Comparison of ENCODE assay signal across 8 mouse cellular contexts in genomic region chr16:17452373-17452715, GRCm38 (mm10). TPM values are rescaled to one million over a fixed set of nuclear protein-coding genes. Genes with fewer than 3 reads are reported as not detected.
DNase-seq lines count a peak whose midpoint lies in the region; ATAC-seq lines count a peak whose summit lies in the region.

No protein-coding gene starts in this region.

- H3K4me1 ChIP-seq in embryonic facial prominence, embryonic 15.5 days = peaks cover 26% of the 10 kb centered on the region
- peaks cover 36% of the 10 kb centered on the region for H3K4me1 ChIP-seq in hindbrain, embryonic 15.5 days (replicated peaks)
- H3K4me1 ChIP-seq in limb, embryonic 11.5 days (ENCODE audit: control insufficient read depth, insufficient read depth, low read length) = peaks cover 9% of the 10 kb centered on the region
- peaks cover 14% of the 10 kb centered on the region for H3K4me1 ChIP-seq in midbrain, embryonic 11.5 days (ENCODE audit: control insufficient read depth, insufficient read depth, low read length)

- ATAC-seq in embryonic facial prominence, embryonic 15.5 days (ENCODE audit: insufficient number of reproducible peaks, low FRiP score, low TSS enrichment, low read depth) = 0 out of 2 replicates have a peak, but pooled peaks have one; percentile 5
- peak; percentile 47 for ATAC-seq in hindbrain, embryonic 15.5 days (ENCODE audit: low FRiP score, low read depth)
- peak; percentile 23; the same call in 1 of the 2 replicates for ATAC-seq in limb, embryonic 11.5 days (ENCODE audit: insufficient number of reproducible peaks, low FRiP score, low TSS enrichment, low read depth)
- ATAC-seq in midbrain, embryonic 11.5 days (ENCODE audit: low FRiP score) = peak; percentile 56

- peak overlapping the region; percentile 73 for H3K4me2 ChIP-seq in embryonic facial prominence, embryonic 15.5 days (replicated peaks)
- peak overlapping the region; percentile 84 for H3K4me2 ChIP-seq in hindbrain, embryonic 15.5 days
- H3K4me2 ChIP-seq in limb, embryonic 11.5 days (ENCODE audit: low read depth, severe bottlenecking) = peak overlapping the region; percentile 66
- peak overlapping the region; percentile 87 for H3K4me2 ChIP-seq in midbrain, embryonic 11.5 days

- peak overlapping the region; percentile 93 for H3K9ac ChIP-seq in embryonic facial prominence, embryonic 15.5 days
- H3K9ac ChIP-seq in hindbrain, embryonic 15.5 days = peak overlapping the region; percentile 82
- peak overlapping the region; percentile 97 for H3K9ac ChIP-seq in limb, embryonic 11.5 days (ENCODE audit: low read length)
- H3K9ac ChIP-seq in midbrain, embryonic 11.5 days (ENCODE audit: low read length) = peak overlapping the region; percentile 98

- no peaks in the 10 kb centered on the region for H3K27me3 ChIP-seq in embryonic facial prominence, embryonic 15.5 days
- H3K27me3 ChIP-seq in hindbrain, embryonic 15.5 days = no peaks in the 10 kb centered on the region
- H3K27me3 ChIP-seq in limb, embryonic 11.5 days (ENCODE audit: control insufficient read depth, insufficient read depth, low read length) = no peaks in the 10 kb centered on the region
- no peaks in the 10 kb centered on the region for H3K27me3 ChIP-seq in midbrain, embryonic 11.5 days (ENCODE audit: control insufficient read depth, insufficient read depth, low read length)

- WGBS in embryonic facial prominence, embryonic 15.5 days = under 1% methylated on average over 24 of the region's 24 CpGs
- WGBS in hindbrain, embryonic 15.5 days = under 1% methylated on average over 24 of the region's 24 CpGs
- under 1% methylated on average over 24 of the region's 24 CpGs for WGBS in limb, embryonic 11.5 days
- 0% methylated on average over 24 of the region's 24 CpGs for WGBS in midbrain, embryonic 11.5 days

- no peaks in the 10 kb centered on the region for H3K9me3 ChIP-seq in embryonic facial prominence, embryonic 15.5 days (replicated peaks)
- H3K9me3 ChIP-seq in hindbrain, embryonic 15.5 days = no peaks in the 10 kb centered on the region
- H3K9me3 ChIP-seq in limb, embryonic 11.5 days (ENCODE audit: control insufficient read depth, low read length) = no peaks in the 10 kb centered on the region
- no peaks in the 10 kb centered on the region for H3K9me3 ChIP-seq in midbrain, embryonic 11.5 days (ENCODE audit: control insufficient read depth, low read length)

- peak overlapping the region; percentile 97 for H3K27ac ChIP-seq in embryonic facial prominence, embryonic 15.5 days (replicated peaks)
- peak overlapping the region; percentile 97 for H3K27ac ChIP-seq in hindbrain, embryonic 15.5 days (replicated peaks)
- peak overlapping the region; percentile 88; the same call in 1 of the 2 replicates for H3K27ac ChIP-seq in limb, embryonic 11.5 days (replicated peaks; ENCODE audit: low read depth, low read length)
- peak overlapping the region; percentile 89 for H3K27ac ChIP-seq in midbrain, embryonic 11.5 days (ENCODE audit: low read depth, low read length)

- H3K4me3 ChIP-seq in embryonic facial prominence, embryonic 15.5 days (replicated peaks) = peak overlapping the region; percentile 90
- H3K4me3 ChIP-seq in hindbrain, embryonic 15.5 days = peak overlapping the region; percentile 73
- H3K4me3 ChIP-seq in limb, embryonic 11.5 days (ENCODE audit: low read depth, low read length) = peak overlapping the region; percentile 97
- H3K4me3 ChIP-seq in midbrain, embryonic 11.5 days (ENCODE audit: low read depth, low read length) = peak overlapping the region; percentile 97

- peaks cover 18% of the 10 kb centered on the region for H3K36me3 ChIP-seq in embryonic facial prominence, embryonic 15.5 days
- H3K36me3 ChIP-seq in hindbrain, embryonic 15.5 days = peaks cover 13% of the 10 kb centered on the region; the same call in 1 of the 2 replicates
- H3K36me3 ChIP-seq in limb, embryonic 11.5 days (ENCODE audit: control insufficient read depth, insufficient read depth, low read length) = peaks cover 7% of the 10 kb centered on the region
- H3K36me3 ChIP-seq in midbrain, embryonic 11.5 days (ENCODE audit: control insufficient read depth, insufficient read depth, low read length) = peaks cover 7% of the 10 kb centered on the region; the same call in 1 of the 2 replicates

- DNase-seq in ovary, adult 18-20 months (ENCODE audit: low spot score) = peak; percentile 29
- no peak for DNase-seq in ovary, postnatal 10 days (ENCODE audit: low spot score)
- DNase-seq in adrenal gland, postnatal 10 days = peak; percentile 57
- no peak for DNase-seq in limb, embryonic 11.5 days (ENCODE audit: low spot score)
- no peak for DNase-seq in midbrain, embryonic 11.5 days (ENCODE audit: low spot score, missing footprints)
- DNase-seq in natural killer cell, adult 2 months (ENCODE audit: low spot score in 2 of 2) = no peak

RNA-seq across cellular contexts. Expression of gene Crkl, which starts 0.6 kb away (rescaled TPM):
- total RNA-seq in adrenal gland, postnatal 10 days (2021) = 10 to 100 TPM; 28.5 to 31.7 TPM
- 73.1 and 74.1 TPM in 2 replicates for polyA plus RNA-seq in embryonic facial prominence, embryonic 15.5 days (2015; fragmentation: Nextera tagmentation; extraction: Ambion mirVana)
- polyA plus RNA-seq in hindbrain, embryonic 15.5 days (2015; fragmentation: Nextera tagmentation; extraction: Ambion mirVana) = 79.6 and 85.2 TPM in 2 replicates
- 90.4 and 95.2 TPM in 2 replicates for polyA plus RNA-seq in limb, embryonic 11.5 days (2014; fragmentation: Nextera tagmentation; extraction: Ambion mirVana)
- 85.5 and 92.2 TPM in 2 replicates for polyA plus RNA-seq in midbrain, embryonic 11.5 days (2014; fragmentation: Nextera tagmentation; extraction: Ambion mirVana)

RNA-seq across cellular contexts. Expression of gene Aifm3, which starts 37.1 kb away (rescaled TPM):
- 1 to 10 TPM; 3.6 to 4.5 TPM for total RNA-seq in adrenal gland, postnatal 10 days (2021)
- 2.1 and 4.3 TPM in 2 replicates for polyA plus RNA-seq in embryonic facial prominence, embryonic 15.5 days (2015; fragmentation: Nextera tagmentation; extraction: Ambion mirVana)
- 11.7 and 13.3 TPM in 2 replicates for polyA plus RNA-seq in hindbrain, embryonic 15.5 days (2015; fragmentation: Nextera tagmentation; extraction: Ambion mirVana)
- polyA plus RNA-seq in limb, embryonic 11.5 days (2014; fragmentation: Nextera tagmentation; extraction: Ambion mirVana) = 0.26 and 0.63 TPM in 2 replicates
- polyA plus RNA-seq in midbrain, embryonic 11.5 days (2014; fragmentation: Nextera tagmentation; extraction: Ambion mirVana) = 1.4 and 3.0 TPM in 2 replicates

RNA-seq across cellular contexts. Expression of gene Pi4ka, which starts 46.2 kb away (rescaled TPM):
- total RNA-seq in adrenal gland, postnatal 10 days (2021) = 10 to 100 TPM; 61.7 to 73.1 TPM
- 29.4 and 29.5 TPM in 2 replicates for polyA plus RNA-seq in embryonic facial prominence, embryonic 15.5 days (2015; fragmentation: Nextera tagmentation; extraction: Ambion mirVana)
- 64.0 and 69.7 TPM in 2 replicates for polyA plus RNA-seq in hindbrain, embryonic 15.5 days (2015; fragmentation: Nextera tagmentation; extraction: Ambion mirVana)
- 33.2 and 33.6 TPM in 2 replicates for polyA plus RNA-seq in limb, embryonic 11.5 days (2014; fragmentation: Nextera tagmentation; extraction: Ambion mirVana)
- polyA plus RNA-seq in midbrain, embryonic 11.5 days (2014; fragmentation: Nextera tagmentation; extraction: Ambion mirVana) = 40.1 and 46.1 TPM in 2 replicates

RNA-seq across cellular contexts. Expression of gene Snap29, which starts 46.6 kb away (rescaled TPM):
- total RNA-seq in adrenal gland, postnatal 10 days (2021) = 10 to 100 TPM; 19.8 to 19.9 TPM
- polyA plus RNA-seq in embryonic facial prominence, embryonic 15.5 days (2015; fragmentation: Nextera tagmentation; extraction: Ambion mirVana) = 17.0 and 17.9 TPM in 2 replicates
- polyA plus RNA-seq in hindbrain, embryonic 15.5 days (2015; fragmentation: Nextera tagmentation; extraction: Ambion mirVana) = 22.4 and 23.4 TPM in 2 replicates
- polyA plus RNA-seq in limb, embryonic 11.5 days (2014; fragmentation: Nextera tagmentation; extraction: Ambion mirVana) = 5.9 and 7.0 TPM in 2 replicates
- polyA plus RNA-seq in midbrain, embryonic 11.5 days (2014; fragmentation: Nextera tagmentation; extraction: Ambion mirVana) = 7.5 and 8.0 TPM in 2 replicates

RNA-seq across cellular contexts. Expression of gene Lztr1, which starts 56.1 kb away (rescaled TPM):
- 10 to 100 TPM; 60.1 to 70.9 TPM for total RNA-seq in adrenal gland, postnatal 10 days (2021)
- polyA plus RNA-seq in embryonic facial prominence, embryonic 15.5 days (2015; fragmentation: Nextera tagmentation; extraction: Ambion mirVana) = 89.9 and 91.4 TPM in 2 replicates
- 134 and 136 TPM in 2 replicates for polyA plus RNA-seq in hindbrain, embryonic 15.5 days (2015; fragmentation: Nextera tagmentation; extraction: Ambion mirVana)
- polyA plus RNA-seq in limb, embryonic 11.5 days (2014; fragmentation: Nextera tagmentation; extraction: Ambion mirVana) = 76.1 and 92.9 TPM in 2 replicates
- 70.5 and 77.2 TPM in 2 replicates for polyA plus RNA-seq in midbrain, embryonic 11.5 days (2014; fragmentation: Nextera tagmentation; extraction: Ambion mirVana)

Comparison
In these comparisons a context has a peak if more than half of its experiments do, and no peak if none do; other contexts are left out.
1. DNase-seq: peak in ovary, adult 18-20 months (single experiment) and adrenal gland, postnatal 10 days (single experiment); none in ovary, postnatal 10 days (single experiment), limb, embryonic 11.5 days (single experiment), midbrain, embryonic 11.5 days (single experiment) and natural killer cell, adult 2 months (0 of 2).
2. ATAC-seq: peak in every context shown above with its lines; median percentile 56 in midbrain, embryonic 11.5 days; 47 in hindbrain, embryonic 15.5 days; 23 in limb, embryonic 11.5 days; 5 in embryonic facial prominence, embryonic 15.5 days.
3. Peak in every context shown above with its lines, with median percentiles within 50 percentile points of each other: H3K27ac ChIP-seq, H3K4me2 ChIP-seq, H3K4me3 ChIP-seq and H3K9ac ChIP-seq.